Mouse (Mus musculus) myocyte (in vitro differentiated cells): ENCODE measurements around the gene Neurl1a.

Experiments used
- MAX ChIP-seq: IDR thresholded peaks from one replicate; pipeline ENCODE4 v1.6.1; 2011; ENCODE audit warnings: low read depth, mild to moderate bottlenecking, control low read depth
- MYOD1 ChIP-seq, 3 experiments: IDR thresholded peaks; one replicate each; pipeline ENCODE4 v1.6.1; 2011; ENCODE audit warnings: control low read depth in 2 of 3, low read depth in 2 of 3, mild to moderate bottlenecking in 2 of 3, moderate library complexity in 1 of 3; ENCODE audit not compliant: insufficient read length in 2 of 3, control insufficient read depth in 1 of 3
- POLR2A ChIP-seq: IDR thresholded peaks from one replicate; pipeline ENCODE4 v1.6.1; 2011; ENCODE audit warnings: low read depth, mild to moderate bottlenecking, control low read depth, moderate library complexity; ENCODE audit not compliant: insufficient read length
- TCF12 ChIP-seq: IDR thresholded peaks from one replicate; pipeline ENCODE4 v1.6.1; 2011; ENCODE audit warnings: mild to moderate bottlenecking, control low read depth; ENCODE audit not compliant: poor library complexity, insufficient read depth, severe bottlenecking
- USF1 ChIP-seq: IDR thresholded peaks from one replicate; pipeline ENCODE4 v1.6.1; 2011; ENCODE audit warnings: low read depth, mild to moderate bottlenecking, control low read depth, moderate library complexity

DNA sequence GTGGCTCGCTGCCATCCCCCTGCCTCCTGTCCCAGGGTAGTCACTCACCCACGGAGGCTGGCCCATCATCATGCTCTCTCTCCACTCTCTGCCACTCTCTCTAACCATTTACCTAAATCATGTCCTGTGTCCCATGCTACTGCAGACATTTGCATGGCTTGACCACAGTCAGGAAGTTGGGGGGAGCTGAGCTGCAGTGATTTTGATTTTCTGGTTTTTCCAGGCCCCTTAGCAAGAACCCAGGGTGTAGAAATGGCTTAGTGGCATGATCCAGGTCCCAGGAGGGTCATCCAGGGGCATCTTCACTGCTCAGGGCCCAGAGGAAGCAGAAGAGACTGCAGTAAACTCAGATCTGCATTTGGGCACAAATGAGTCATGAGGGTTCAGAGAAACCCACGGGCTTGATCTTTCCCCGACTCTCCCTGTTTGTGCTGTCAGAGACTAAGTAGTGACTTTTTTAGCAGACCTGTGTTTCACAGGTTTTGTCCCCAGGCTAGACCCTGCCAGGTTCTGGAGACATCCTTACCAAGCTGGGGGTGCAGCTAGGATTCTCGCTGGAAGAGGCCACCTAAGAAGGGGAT is 30.3 kb upstream of the Neurl1a start:
- TF ChIP-seq MYOD1 (IDR thresholded peaks at IDR 0.05; ENCODE audit: control insufficient read depth in 1 of 3, insufficient read length in 2 of 3, low read depth in 2 of 3) (no peak), TCF12 (no peak), POLR2A (no peak), MAX (no peak), USF1 (no peak)
